Mouse (Mus musculus) spleen, adult 2 months (tissue): ENCODE data around the gene Fam193b. TPM values are rescaled to one million over a fixed set of nuclear protein-coding genes. Genes with fewer than 3 reads are reported as not detected.
A peak's percentile ranks its signal among the peaks of the same experiment; 100 is the strongest.

Experiments used
- DNase-seq, 2 experiments: peaks; one replicate each; pipeline versions ENCODE4 v3.0.0 to v3.0.0-alpha.2; 2012 to 2021; ENCODE audit warnings: low spot score in 2 of 2, low read depth in 1 of 2
- H3K27ac ChIP-seq: fragments of 200-500 bp; 2 replicates; pipeline ENCODE4 v1.5.1; 2012; ENCODE audit warnings: low read length, inconsistent platforms; ENCODE audit not compliant: insufficient read depth
- H3K27me3 ChIP-seq: fragments of 200-500 bp; 2 replicates; pipeline ENCODE4 v1.6.1; 2012; ENCODE audit warnings: mild to moderate bottlenecking, moderate library complexity, low read length, inconsistent platforms; ENCODE audit not compliant: control insufficient read depth, insufficient read depth
- H3K36me3 ChIP-seq: fragments of 200-500 bp; 2 replicates; pipeline ENCODE4 v1.6.1; 2012; ENCODE audit warnings: mild to moderate bottlenecking, low read length, inconsistent platforms; ENCODE audit not compliant: control insufficient read depth, insufficient read depth
- H3K4me1 ChIP-seq: fragments of 200-500 bp; 2 replicates; pipeline ENCODE4 v1.6.1; 2011; ENCODE audit warnings: inconsistent platforms; ENCODE audit not compliant: control insufficient read depth, insufficient read depth, insufficient read length
- H3K4me3 ChIP-seq: fragments of 200-500 bp; 2 replicates; pipeline ENCODE4 v1.5.1; 2011; ENCODE audit warnings: mild to moderate bottlenecking, inconsistent platforms; ENCODE audit not compliant: insufficient read depth, insufficient read length; ENCODE audit errors: extremely low read depth
- CTCF ChIP-seq: fragments of 200-500 bp; IDR thresholded peaks from 2 replicates; pipeline ENCODE4 v1.5.1; 2011; ENCODE audit warnings: mild to moderate bottlenecking, inconsistent platforms; ENCODE audit not compliant: insufficient read depth, insufficient read length, insufficient replicate concordance; ENCODE audit errors: extremely low read depth
- POLR2A ChIP-seq: fragments of 200-500 bp; IDR thresholded peaks from 2 replicates; pipeline ENCODE4 v1.6.1; 2011; ENCODE audit warnings: low read depth, low read length, inconsistent platforms
- WGBS: fragments of 180-500 bp; shearing (Covaris S2); methylation state at CpG from one replicate; pipeline ENCODE4 v1.1.7; 2018; 5-methylcytosine and 5-hydroxymethylcytosine counted together
- polyA plus RNA-seq: library from polyadenylated mRNA; depleted of rRNA; stranded (reverse); fragments of >200 nt; gene quantifications from 2 replicates; pipeline ENCODE4 v1.2.3, GENCODE M21; 2012

Gene Fam193b
- polyA plus RNA-seq, 1 experiment, result 122 TPM

GRCm38 (mm10) chr13:55543447-55543846 lies 27.5 kb downstream of the Fam193b start:
- WGBS, result 95% methylated on average over 8 of the region's 8 CpGs
- no peak for TF ChIP-seq POLR2A
- no peak for TF ChIP-seq CTCF
- Histone ChIP-seq H3K4me3 (no peak overlapping the region), H3K27me3 (no peaks in the 10 kb centered on the region), H3K4me1 (no peaks in the 10 kb centered on the region), H3K27ac (no peak overlapping the region), H3K36me3 (peaks cover 20% of the 10 kb centered on the region)
- no peak for DNase-seq

GRCm38 (mm10) chr13:55542891-55543290 lies 28.0 kb downstream of the Fam193b start:
- H3K36me3 ChIP-seq, result peaks cover 17% of the 10 kb centered on the region
- H3K27me3 ChIP-seq, result no peaks in the 10 kb centered on the region
- H3K27ac ChIP-seq, result no peak overlapping the region
- WGBS, result 96% methylated on average over 4 of the region's 4 CpGs
- DNase-seq, result no peak
- H3K4me3 ChIP-seq, result no peak overlapping the region
- TF ChIP-seq CTCF, result no peak
- no peak for TF ChIP-seq POLR2A
- no peaks in the 10 kb centered on the region for H3K4me1 ChIP-seq

GRCm38 (mm10) chr13:55540933-55541332 lies 30.0 kb downstream of the Fam193b start:
- TF ChIP-seq CTCF, result peak; percentile 6; the same call in 1 of the 2 replicates
- TF ChIP-seq POLR2A, result no peak
- peak in 1 of 2 experiments; percentile 48 for DNase-seq
- H3K36me3 ChIP-seq, result peaks cover 17% of the 10 kb centered on the region
- 88% methylated on average over 2 of the region's 2 CpGs for WGBS
- H3K4me1 ChIP-seq, result no peaks in the 10 kb centered on the region
- no peak overlapping the region for H3K4me3 ChIP-seq
- H3K27ac ChIP-seq, result no peak overlapping the region
- H3K27me3 ChIP-seq, result no peaks in the 10 kb centered on the region

GRCm38 (mm10) chr13:55536194-55537175 lies 34.4 kb downstream of the Fam193b start, which contains the start of gene Ddx41:
Gene Ddx41 (minus strand): TSS chr13:55536658.
- Histone ChIP-seq H3K36me3 (peaks cover 23% of the 10 kb centered on the region), H3K27me3 (no peaks in the 10 kb centered on the region), H3K27ac (peak within 1 kb of the TSS; percentile 12; the same call in 1 of the 2 replicates), H3K4me3 (peak within 1 kb of the TSS; percentile 75), H3K4me1 (peaks cover 7% of the 10 kb centered on the region)
- peak; percentile 99 to 100 for DNase-seq
- TF ChIP-seq CTCF (peak; percentile 85), POLR2A (peak; percentile 32)
- WGBS, result 2% methylated on average over 70 of the region's 70 CpGs

GRCm38 (mm10) chr13:55535796-55536193 lies 35.1 kb downstream of the Fam193b start:
- TF ChIP-seq POLR2A, result no peak
- no peak for TF ChIP-seq CTCF
- DNase-seq, result no peak
- Histone ChIP-seq H3K4me3 (peak overlapping the region; percentile 75), H3K27ac (peak overlapping the region; percentile 12; the same call in 1 of the 2 replicates), H3K27me3 (no peaks in the 10 kb centered on the region), H3K36me3 (peaks cover 24% of the 10 kb centered on the region), H3K4me1 (peaks cover 10% of the 10 kb centered on the region)
- WGBS, result 21% methylated on average over 17 of the region's 17 CpGs

- TF ChIP-seq CTCF (no peak), POLR2A (no peak)
- Histone ChIP-seq H3K4me1 (peaks cover 15% of the 10 kb centered on the region), H3K4me3 (no peak overlapping the region), H3K27me3 (no peaks in the 10 kb centered on the region), H3K27ac (no peak overlapping the region), H3K36me3 (peaks cover 28% of the 10 kb centered on the region)
- 92% methylated on average over 15 of the region's 15 CpGs for WGBS
- DNase-seq, result no peak
Observed at GRCm38 (mm10) chr13:55535191-55535590, 35.7 kb downstream of the Fam193b start.
